In the genomic region with DNA sequence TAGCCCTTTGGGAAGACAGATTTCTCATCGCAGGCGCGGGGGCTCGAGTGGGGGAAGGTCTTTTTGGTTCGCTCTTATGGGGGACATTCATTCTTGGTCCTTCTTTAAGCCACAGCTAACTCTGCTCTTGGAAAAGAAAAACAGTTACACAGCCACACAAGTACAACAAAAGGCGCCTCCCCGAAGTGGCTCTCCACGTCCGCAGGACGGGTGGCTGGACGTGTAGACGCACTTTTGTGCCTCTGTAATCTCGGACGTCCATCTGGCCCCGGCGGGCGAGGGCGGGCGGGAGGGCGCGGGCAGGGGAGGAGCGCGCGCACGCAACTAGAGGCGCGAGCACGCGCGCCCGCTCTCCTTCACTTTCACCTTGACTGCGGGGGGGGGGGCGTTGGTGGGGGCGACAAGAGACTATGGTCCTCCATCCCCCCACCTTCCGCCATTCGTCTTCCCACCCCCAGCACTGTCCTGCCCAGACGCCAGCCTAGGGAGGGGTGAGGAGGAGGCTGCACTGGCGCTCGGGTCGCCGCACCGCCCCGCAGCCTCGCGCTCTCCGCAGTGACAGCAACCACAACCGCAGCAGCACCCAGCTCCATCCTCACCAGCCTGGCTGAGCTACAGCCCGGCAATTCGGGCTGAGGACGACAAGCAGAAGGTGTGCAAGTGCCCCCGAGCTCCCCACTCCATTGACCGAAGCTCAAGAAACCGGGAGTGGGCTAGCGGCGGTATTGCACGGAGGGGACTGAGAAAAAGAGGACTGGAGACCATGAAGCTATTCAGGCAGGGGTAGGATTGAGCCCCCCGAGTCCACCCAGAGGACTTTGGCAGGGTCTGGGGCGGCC, we compare ENCODE assay signal across 8 mouse cellular contexts.
A peak's percentile ranks its signal among the peaks of the same experiment; 100 is the strongest.
DNase-seq lines count a peak whose midpoint lies in the region; ATAC-seq and TF ChIP-seq lines count a peak whose summit lies in the region.

No protein-coding gene starts in this region.

- TF ChIP-seq POLR2A in testis, adult 2 months (IDR thresholded peaks at IDR 0.05; ENCODE audit: control insufficient read depth, low read depth, low read length) = no peak

- no peak for TF ChIP-seq CTCF in testis, adult 2 months (IDR thresholded peaks at IDR 0.05; ENCODE audit: control insufficient read depth, insufficient read depth, insufficient replicate concordance, low read depth, low read length)

- WGBS in liver, embryonic 13.5 days (ENCODE audit: insufficient replicate concordance) = 1% methylated on average over 47 of the region's 58 CpGs

- no peaks in the 10 kb centered on the region for H3K36me3 ChIP-seq in testis, adult 2 months (ENCODE audit: control insufficient read depth, insufficient read depth, low read length)
- no peaks in the 10 kb centered on the region for H3K36me3 ChIP-seq in liver, embryonic 13.5 days

- DNase-seq in frontal cortex, adult 2 months (ENCODE audit: extremely low spot score in 1 of 2, low spot score in 1 of 2) = no peak
- DNase-seq in testis, postnatal 14 days (ENCODE audit: low spot score) = no peak
- peak; percentile 28 to 64 for DNase-seq in frontal cortex, postnatal 14 days (ENCODE audit: low spot score in 2 of 2)
- DNase-seq in liver, embryonic 13.5 days = no peak
- peak; percentile 70 to 74 for DNase-seq in right cerebral cortex, postnatal 10 days (ENCODE audit: low spot score in 2 of 2)
- no peak for DNase-seq in urinary bladder, postnatal 25 days (ENCODE audit: low spot score)

- no peak overlapping the region for H3K9ac ChIP-seq in liver, embryonic 13.5 days

- H3K4me3 ChIP-seq in testis, adult 2 months (ENCODE audit: control insufficient read depth, low read depth, low read length) = peak overlapping the region; percentile 76
- H3K4me3 ChIP-seq in liver, embryonic 13.5 days (replicated peaks) = peak overlapping the region; percentile 52

- H3K4me2 ChIP-seq in liver, embryonic 13.5 days = peak overlapping the region; percentile 66

- no peak overlapping the region for H3K27ac ChIP-seq in testis, adult 2 months (ENCODE audit: control insufficient read depth, insufficient read depth, low read depth, low read length)
- H3K27ac ChIP-seq in liver, embryonic 13.5 days = no peak overlapping the region

- H3K27me3 ChIP-seq in testis, adult 2 months (ENCODE audit: control insufficient read depth, insufficient read depth, low read length) = peaks cover 2% of the 10 kb centered on the region
- H3K27me3 ChIP-seq in liver, embryonic 13.5 days = peaks cover 98% of the 10 kb centered on the region

- H3K4me1 ChIP-seq in testis, adult 2 months (ENCODE audit: control insufficient read depth, insufficient read depth, low read length) = peaks cover 12% of the 10 kb centered on the region
- peaks cover 8% of the 10 kb centered on the region for H3K4me1 ChIP-seq in liver, embryonic 13.5 days (replicated peaks)

- peak; percentile 17; the same call in 1 of the 2 replicates for ATAC-seq in frontal cortex, adult (ENCODE audit: low TSS enrichment)
- no peak for ATAC-seq in liver, embryonic 13.5 days (ENCODE audit: low read depth)

- no peaks in the 10 kb centered on the region for H3K9me3 ChIP-seq in liver, embryonic 13.5 days (replicated peaks)

Comparison
In these comparisons a context has a peak if more than half of its experiments do, and no peak if none do; other contexts are left out.
1. DNase-seq: peak in frontal cortex, postnatal 14 days (2 of 2) and right cerebral cortex, postnatal 10 days (2 of 2); none in frontal cortex, adult 2 months (0 of 2), testis, postnatal 14 days (single experiment), liver, embryonic 13.5 days (single experiment) and urinary bladder, postnatal 25 days (single experiment).